Mouse (Mus musculus) urinary bladder, postnatal 25 days (tissue): ENCODE measurements around the gene Plekhg2.

Source experiments
- DNase-seq: peaks from one replicate; pipeline ENCODE4 v3.0.0; 2022; ENCODE audit warnings: low spot score

Plekhg2 gene

GRCm38 (mm10) chr7:28334534-28334933, 37.9 kb downstream of the Plekhg2 start:
- no peak for DNase-seq

- DNase-seq, result no peak
Observed at GRCm38 (mm10) chr7:28328260-28328659, 44.1 kb downstream of the Plekhg2 start.

- DNase-seq, result no peak
Observed at GRCm38 (mm10) chr7:28326457-28326856, 45.9 kb downstream of the Plekhg2 start.

GRCm38 (mm10) chr7:28325293-28325692, 47.1 kb downstream of the Plekhg2 start:
- no peak for DNase-seq

- no peak for DNase-seq
Observed at GRCm38 (mm10) chr7:28321974-28322720, 50.3 kb downstream of the Plekhg2 start.

- no peak for DNase-seq
Observed at GRCm38 (mm10) chr7:28318714-28319113, 53.7 kb downstream of the Plekhg2 start.

- DNase-seq, result no peak
Observed at GRCm38 (mm10) chr7:28318036-28318435, 54.4 kb downstream of the Plekhg2 start.

- peak; percentile 98 for DNase-seq
Observed at GRCm38 (mm10) chr7:28311926-28312543, 60.4 kb downstream of the Plekhg2 start, which contains the start of gene Timm50. Gene Timm50, minus strand, starts transcription at chr7:28312072.

- DNase-seq, result no peak
Observed at GRCm38 (mm10) chr7:28311151-28311925, 61.1 kb downstream of the Plekhg2 start.

GRCm38 (mm10) chr7:28309737-28310136, 62.7 kb downstream of the Plekhg2 start:
- DNase-seq, result no peak
